Mouse (Mus musculus): ENCODE measurements around the gene Stt3b. TPM values are rescaled to one million over a fixed set of nuclear protein-coding genes. Genes with fewer than 3 reads are reported as not detected.

Gene Stt3b
- total RNA-seq, 4 experiments from 2014 or later, result 119 to 143 (median 134) TPM

DNA sequence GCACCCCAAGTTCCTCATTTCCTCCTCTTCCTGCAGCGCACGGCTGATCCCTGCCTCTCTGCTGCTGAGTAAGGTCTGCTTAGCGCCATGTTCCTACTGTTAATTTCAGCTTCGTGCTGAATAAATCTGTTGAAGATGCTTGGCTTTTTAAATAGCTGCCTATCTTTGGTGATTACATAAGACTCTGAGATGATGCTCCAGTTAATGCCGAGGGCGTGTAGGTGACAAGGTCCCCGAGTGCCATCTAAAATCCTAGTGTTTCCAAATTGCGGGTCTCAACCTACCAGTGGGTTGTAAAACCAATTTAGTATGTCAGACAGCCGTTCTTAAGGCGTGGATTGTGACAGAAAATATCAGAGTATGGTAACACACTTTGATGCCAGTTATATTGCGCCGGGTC, 99.7 kb downstream of the Stt3b start:
- DNase-seq, result no peak

DNA sequence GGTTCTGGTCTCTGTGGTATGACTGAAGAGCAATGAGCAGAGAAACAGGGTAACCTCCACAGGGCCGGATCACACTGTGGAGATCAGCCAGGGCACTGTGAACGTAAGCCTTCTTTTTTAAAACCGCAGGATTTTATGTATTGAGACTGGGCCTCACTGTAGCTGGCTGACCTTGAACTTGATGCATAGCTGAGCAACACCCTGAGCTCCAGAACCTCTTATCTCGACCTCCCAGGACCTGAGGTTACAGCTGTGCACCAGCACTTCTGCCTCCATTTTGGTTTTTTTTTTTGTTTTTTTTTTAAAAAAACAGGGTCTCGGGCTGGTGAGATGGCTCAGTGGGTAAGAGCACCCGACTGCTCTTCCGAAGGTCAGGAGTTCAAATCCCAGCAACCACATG, 100.5 kb downstream of the Stt3b start:
- no peak for DNase-seq

DNA sequence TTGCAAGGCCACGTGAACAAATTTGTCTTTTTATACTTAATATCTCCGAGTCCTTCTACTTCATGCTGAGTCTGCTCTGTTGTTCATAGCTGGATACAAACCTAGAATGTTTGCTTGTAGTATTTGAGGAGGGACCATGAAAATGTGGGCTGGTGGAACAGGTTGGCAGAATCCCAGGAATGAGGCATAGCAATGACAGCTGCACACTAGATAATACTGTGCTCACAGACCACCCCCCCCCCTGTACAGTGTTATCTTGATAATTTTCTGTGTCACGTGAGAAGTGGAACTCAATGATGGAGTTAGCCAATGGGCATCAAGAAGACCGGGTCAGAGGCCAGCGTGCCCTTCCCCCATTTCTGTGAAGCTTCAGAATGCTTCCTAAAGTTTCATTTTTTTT, 104.0 kb downstream of the Stt3b start:
- DNase-seq, result no peak

DNA sequence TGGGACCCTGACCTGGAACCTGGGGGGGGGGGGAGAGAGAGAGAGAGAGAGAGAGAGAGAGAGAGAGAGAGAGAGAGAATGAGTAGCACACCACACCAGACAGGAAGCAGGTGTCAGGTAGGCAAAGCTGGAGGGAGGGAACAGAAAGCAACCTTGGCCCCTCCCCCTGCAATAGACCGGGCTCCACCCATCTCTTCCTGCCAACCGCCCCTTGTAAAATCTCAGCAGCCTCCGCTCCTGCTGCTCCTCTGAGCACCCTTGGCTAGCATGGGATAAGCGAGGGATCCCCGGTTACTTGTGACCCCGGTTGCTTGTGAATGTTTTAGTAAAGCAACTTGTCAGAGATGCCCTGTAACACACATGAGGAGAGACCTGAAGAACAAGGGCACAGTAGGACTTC, 104.7 kb downstream of the Stt3b start:
- no peak for DNase-seq

DNA sequence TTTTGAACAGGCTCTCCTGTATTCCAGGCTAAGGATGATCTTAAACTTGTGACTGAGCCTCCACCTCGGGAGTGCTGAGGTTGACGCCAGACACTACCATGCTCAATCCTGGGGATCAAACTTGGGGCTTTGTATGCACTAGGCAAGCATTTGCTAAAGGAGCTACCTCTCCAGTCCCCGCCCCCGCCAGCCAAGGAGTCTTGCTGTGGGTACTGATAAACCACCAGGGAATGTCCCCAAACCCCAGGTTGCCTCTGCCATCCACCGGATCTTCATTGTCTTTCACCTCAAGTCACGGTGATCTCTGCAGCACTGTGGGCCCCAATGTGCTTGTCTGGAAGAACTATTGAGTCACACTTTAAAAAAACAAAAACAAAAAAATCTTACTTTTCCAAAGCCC, 107.1 kb downstream of the Stt3b start:
- no peak for DNase-seq

DNA sequence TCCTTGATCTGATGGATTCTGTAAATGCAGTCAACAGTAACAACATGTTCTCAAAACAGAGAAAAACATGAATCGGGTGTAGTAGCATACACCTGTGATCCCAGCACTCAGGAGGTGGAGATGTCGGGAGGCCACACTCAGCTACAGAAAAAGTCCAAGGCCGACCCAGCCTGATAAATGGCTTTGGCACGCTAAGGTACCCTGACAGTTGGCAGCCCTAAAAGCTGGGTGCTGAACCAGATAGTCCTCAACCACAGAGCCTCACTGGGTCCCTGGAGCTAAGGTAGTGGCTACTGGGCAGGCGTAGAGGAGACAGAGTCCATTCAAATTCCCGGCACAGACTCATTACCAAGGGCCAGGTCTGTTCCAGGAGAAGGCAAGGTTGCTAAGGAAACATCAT, 109.0 kb downstream of the Stt3b start:
- no peak for DNase-seq

DNA sequence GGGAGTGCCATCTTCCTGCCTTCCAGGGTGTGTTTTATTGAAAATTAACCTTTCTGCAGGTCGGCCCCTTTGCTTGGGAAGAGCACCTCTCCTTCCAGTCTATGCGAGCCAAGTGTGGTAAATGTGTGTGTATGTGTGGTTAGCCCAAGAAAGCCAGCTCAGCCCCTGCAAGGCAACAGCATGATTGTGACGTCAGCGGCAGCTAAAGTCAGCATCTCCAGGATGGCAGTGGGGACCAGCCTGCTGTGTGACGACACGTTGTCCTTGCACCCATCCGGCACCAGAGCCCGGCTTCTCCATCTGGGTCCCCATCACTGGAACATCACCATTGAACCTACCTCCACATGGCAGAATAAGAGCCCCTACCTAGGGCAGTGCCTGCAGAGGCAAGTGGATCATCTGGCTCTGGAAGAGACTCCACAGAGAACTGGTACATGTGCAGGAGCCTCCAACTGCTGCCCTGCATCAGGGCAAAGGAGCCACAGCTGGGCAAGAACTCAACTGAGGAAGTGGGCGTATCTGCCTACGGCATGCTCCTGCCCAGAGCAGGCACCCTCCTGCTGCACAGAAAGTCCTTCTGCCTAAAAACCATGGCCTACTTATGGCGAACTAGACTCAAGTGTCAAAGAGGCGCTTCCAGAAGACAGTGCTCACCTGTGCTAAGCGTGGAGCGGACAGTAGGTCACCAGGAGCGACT, 109.9 kb downstream of the Stt3b start:
- DNase-seq, result no peak

DNA sequence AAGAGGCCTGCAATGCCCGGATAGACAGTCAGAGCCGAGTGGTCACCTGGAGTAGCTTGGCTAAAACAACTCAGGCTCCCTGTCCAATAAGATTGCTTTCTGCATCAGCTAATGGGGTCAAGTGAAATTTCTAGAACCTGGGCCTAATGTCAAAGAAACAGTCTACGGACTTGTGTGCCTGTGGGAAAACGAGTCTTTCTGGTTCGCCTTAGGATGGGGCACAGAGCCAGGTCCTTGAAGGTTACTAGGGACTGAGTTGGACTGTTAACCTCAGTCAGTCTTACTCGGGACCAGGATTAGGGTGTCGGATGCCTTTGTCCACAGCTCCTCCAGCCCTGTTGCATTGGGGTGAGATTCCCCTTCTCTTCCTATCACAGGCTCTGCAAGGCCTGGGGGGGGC, 113.1 kb downstream of the Stt3b start:
- DNase-seq, result no peak

DNA sequence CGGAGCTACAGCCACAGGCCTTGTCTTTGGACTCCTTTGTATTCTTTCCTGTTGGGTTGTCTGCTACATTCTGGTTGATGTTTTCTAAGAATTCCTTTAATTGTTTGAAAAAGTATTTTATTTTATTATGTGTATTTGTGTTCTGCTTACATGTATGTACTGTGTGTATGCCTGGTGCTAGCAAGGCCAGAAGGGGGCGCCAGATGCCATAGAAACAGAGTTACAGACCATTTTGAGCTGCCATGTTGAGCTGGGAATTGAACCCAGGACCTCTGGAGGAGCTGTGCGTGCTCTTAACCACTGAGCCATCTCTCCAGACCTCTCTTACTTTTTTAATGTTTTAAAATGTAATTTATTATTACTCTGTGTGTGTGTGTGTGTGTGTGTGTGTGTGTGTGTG, 117.3 kb downstream of the Stt3b start:
- DNase-seq, result no peak

Measured in adrenal gland, adult 8-10 months (tissue).